Mouse (Mus musculus) midbrain, embryonic 16.5 days (tissue): ENCODE data around the gene Rhobtb1. TPM values are rescaled to one million over a fixed set of nuclear protein-coding genes. Genes with fewer than 3 reads are reported as not detected.

Experiments
- ATAC-seq: fragments of 200-750 bp; cut with Nextera tagmentation; 2 replicates; pipeline ENCODE4 v1.8.0; 2017; ENCODE audit warnings: moderate TSS enrichment
- H3K27ac ChIP-seq: fragments of 300-500 bp; sonication (generic); 2 replicates; pipeline ENCODE4 v1.5.1; 2014; ENCODE audit warnings: mild to moderate bottlenecking, low read length, mixed read lengths
- H3K27me3 ChIP-seq: fragments of 300-500 bp; sonication (generic); 2 replicates; pipeline ENCODE4 v1.6.1; 2014; ENCODE audit warnings: low read depth, low read length, mixed read lengths; ENCODE audit not compliant: control insufficient read depth, insufficient read depth
- H3K36me3 ChIP-seq: fragments of 300-500 bp; sonication (generic); 2 replicates; pipeline ENCODE4 v1.6.1; 2014; ENCODE audit warnings: mild to moderate bottlenecking, low read length, moderate library complexity, mixed read lengths; ENCODE audit not compliant: control insufficient read depth, insufficient read depth
- H3K4me1 ChIP-seq: fragments of 300-500 bp; sonication (generic); 2 replicates; pipeline ENCODE4 v1.6.1; 2014; ENCODE audit warnings: mild to moderate bottlenecking, low read length, mixed read lengths; ENCODE audit not compliant: control insufficient read depth, insufficient read depth
- H3K4me2 ChIP-seq: fragments of 300-500 bp; sonication (generic); 2 replicates; pipeline ENCODE4 v1.6.1; 2014; ENCODE audit warnings: mild to moderate bottlenecking, low read length, mixed read lengths
- H3K4me3 ChIP-seq: fragments of 300-500 bp; sonication (generic); 2 replicates; pipeline ENCODE4 v1.5.1; 2014; ENCODE audit warnings: low read depth, mild to moderate bottlenecking, low read length, moderate library complexity, mixed read lengths
- H3K9ac ChIP-seq: fragments of 300-500 bp; sonication (generic); 2 replicates; pipeline ENCODE4 v1.6.1; 2014; ENCODE audit warnings: low read depth, low read length, mixed read lengths
- H3K9me3 ChIP-seq: fragments of 300-500 bp; sonication (generic); replicated peaks from 2 replicates; pipeline ENCODE4 v1.6.1; 2014; ENCODE audit warnings: mild to moderate bottlenecking, low read length, mixed read lengths; ENCODE audit not compliant: control insufficient read depth, poor library complexity, severe bottlenecking
- WGBS: fragments of 180-500 bp; shearing (Covaris S2); extraction: QIAGEN DNeasy Blood & Tissue Kit; methylation state at CpG from one replicate; pipeline ENCODE4 v1.1.7; 2014; 5-methylcytosine and 5-hydroxymethylcytosine counted together
- polyA plus RNA-seq: library from polyadenylated mRNA; unstranded; fragments of >200 nt; fragmentation: Nextera tagmentation; extraction: Ambion mirVana; gene quantifications from 2 replicates; pipeline ENCODE4 v1.2.1, GENCODE M21; 2015

The Rhobtb1 gene
- polyA plus RNA-seq, 1 experiment from 2014 or later, result 16.9 TPM

GRCm38 (mm10) chr10:69275811-69276775 is 124.9 kb downstream of the Rhobtb1 start:
- Histone ChIP-seq H3K27ac (no peak overlapping the region), H3K9me3 (no peaks in the 10 kb centered on the region), H3K4me3 (no peak overlapping the region), H3K4me2 (no peak overlapping the region), H3K27me3 (no peaks in the 10 kb centered on the region), H3K36me3 (0 out of 2 replicates have a peak, but pooled peaks cover 2% of the 10 kb centered on the region), H3K4me1 (no peaks in the 10 kb centered on the region), H3K9ac (no peak overlapping the region)
- no peak for ATAC-seq
- 90% methylated on average over 12 of the region's 12 CpGs for WGBS

DNA sequence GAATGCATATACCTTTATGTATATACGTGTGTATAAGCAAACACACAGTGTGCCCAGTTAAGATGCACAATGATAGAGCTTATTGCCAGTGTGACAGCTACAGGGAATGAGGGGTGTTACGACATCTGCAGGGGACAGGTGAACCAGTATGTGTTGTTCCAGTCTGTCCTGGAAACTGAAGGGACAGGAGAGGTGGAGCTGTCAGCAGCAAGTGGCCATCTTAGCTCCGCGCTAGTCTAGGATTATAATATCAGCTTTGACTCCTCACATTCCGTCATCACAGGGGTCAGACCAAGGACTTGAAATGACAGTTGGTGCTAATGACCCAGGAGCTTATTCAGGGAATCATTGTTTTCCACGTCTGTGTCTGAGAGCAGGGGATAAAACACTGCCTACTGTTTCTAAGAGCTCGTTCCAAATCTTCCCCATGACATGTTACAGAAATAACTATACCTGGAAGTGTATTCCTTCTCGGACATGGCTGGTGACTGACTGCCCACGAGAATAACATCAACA is 125.7 kb downstream of the Rhobtb1 start:
- 75% methylated on average over 9 of the region's 9 CpGs for WGBS
- Histone ChIP-seq H3K4me3 (no peak overlapping the region), H3K36me3 (no peaks in the 10 kb centered on the region), H3K27ac (no peak overlapping the region), H3K4me2 (no peak overlapping the region), H3K9me3 (no peaks in the 10 kb centered on the region), H3K27me3 (no peaks in the 10 kb centered on the region), H3K4me1 (no peaks in the 10 kb centered on the region), H3K9ac (no peak overlapping the region)
- ATAC-seq, result no peak

DNA sequence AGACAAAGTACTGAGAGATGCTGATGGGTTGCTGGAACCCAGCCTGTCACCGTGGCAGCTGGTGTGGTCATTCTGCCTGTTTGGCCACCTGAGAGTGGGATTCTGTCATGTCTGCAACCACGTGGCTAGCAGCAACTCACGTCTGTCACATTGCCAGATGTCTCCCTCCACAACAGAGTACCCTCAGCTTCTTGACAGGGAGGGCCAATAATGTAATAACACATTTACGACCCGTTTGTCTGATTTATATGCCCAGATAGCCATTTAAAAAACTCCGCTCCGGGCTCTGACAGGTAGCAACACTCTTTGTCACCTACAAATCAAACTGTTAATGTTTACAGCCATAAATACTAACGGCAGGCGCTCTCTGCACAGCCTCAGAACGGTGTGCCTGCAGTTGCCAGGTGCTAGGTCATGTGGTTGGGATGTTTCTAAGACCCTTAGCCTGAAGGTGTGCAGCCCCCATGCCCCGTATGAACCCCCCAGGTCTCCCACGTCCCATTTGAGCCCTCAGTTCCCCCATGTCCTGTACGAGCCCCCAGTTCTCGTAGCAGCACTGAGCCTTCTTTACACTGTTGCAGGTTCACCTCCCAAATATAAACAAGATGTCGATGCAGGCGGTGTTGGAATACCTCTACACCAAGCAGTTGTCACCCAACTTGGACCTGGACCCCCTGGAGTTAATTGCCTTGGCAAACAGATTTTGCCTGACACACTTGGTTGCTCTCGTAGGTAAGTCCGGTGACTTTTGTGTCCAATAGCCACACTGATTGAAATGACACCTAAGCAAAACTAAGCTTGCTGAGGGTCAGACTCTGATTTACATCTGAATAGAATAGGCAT is 127.8 kb downstream of the Rhobtb1 start:
- 86% methylated on average over 18 of the region's 18 CpGs for WGBS
- Histone ChIP-seq H3K36me3 (no peaks in the 10 kb centered on the region), H3K4me1 (no peaks in the 10 kb centered on the region), H3K27me3 (no peaks in the 10 kb centered on the region), H3K4me3 (no peak overlapping the region), H3K9me3 (no peaks in the 10 kb centered on the region), H3K27ac (no peak overlapping the region), H3K9ac (no peak overlapping the region), H3K4me2 (no peak overlapping the region)
- no peak for ATAC-seq

GRCm38 (mm10) chr10:69279607-69279978 is 128.4 kb downstream of the Rhobtb1 start:
- no peak overlapping the region for H3K27ac ChIP-seq

DNA sequence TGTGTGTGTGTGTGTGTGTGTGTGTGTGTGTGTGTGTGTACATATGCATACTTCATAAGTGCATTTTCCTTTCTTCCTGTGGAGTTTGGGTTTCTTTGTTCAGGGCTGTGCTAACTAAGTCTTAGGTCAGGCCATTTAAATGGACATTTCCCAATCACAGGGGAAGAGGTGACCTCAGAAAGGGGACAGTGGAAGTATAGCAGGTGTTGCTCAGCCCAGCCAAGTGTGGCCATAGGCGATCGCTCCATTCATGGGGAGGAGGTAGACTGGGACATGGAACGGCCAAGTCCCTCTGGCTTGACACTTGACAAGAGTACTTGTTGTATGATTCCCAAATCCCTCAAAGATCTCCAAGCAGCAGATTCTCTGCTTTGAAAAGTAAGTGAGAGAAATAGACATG is 135.7 kb downstream of the Rhobtb1 start:
- Histone ChIP-seq H3K9ac (no peak overlapping the region), H3K4me2 (no peak overlapping the region), H3K27ac (no peak overlapping the region), H3K9me3 (no peaks in the 10 kb centered on the region), H3K4me1 (no peaks in the 10 kb centered on the region), H3K4me3 (no peak overlapping the region), H3K36me3 (peaks cover 17% of the 10 kb centered on the region), H3K27me3 (no peaks in the 10 kb centered on the region)
- WGBS, result 98% methylated on average over 3 of the region's 3 CpGs
- no peak for ATAC-seq

More at GRCm38 (mm10) chr10:69279607-69279978, 128.4 kb downstream of the Rhobtb1 start:
- ATAC-seq, result no peak
- Histone ChIP-seq H3K9ac (no peak overlapping the region), H3K4me3 (no peak overlapping the region), H3K27me3 (no peaks in the 10 kb centered on the region), H3K4me1 (no peaks in the 10 kb centered on the region), H3K36me3 (no peaks in the 10 kb centered on the region), H3K9me3 (no peaks in the 10 kb centered on the region), H3K4me2 (no peak overlapping the region)
- 48% methylated on average over 7 of the region's 7 CpGs for WGBS

- 94% methylated on average over 4 of the region's 4 CpGs for WGBS
- H3K9ac ChIP-seq, result no peak overlapping the region
- H3K4me3 ChIP-seq, result no peak overlapping the region
- H3K36me3 ChIP-seq, result peaks cover 17% of the 10 kb centered on the region
- no peaks in the 10 kb centered on the region for H3K27me3 ChIP-seq
- ATAC-seq, result no peak
- H3K27ac ChIP-seq, result no peak overlapping the region
- no peak overlapping the region for H3K4me2 ChIP-seq
- no peaks in the 10 kb centered on the region for H3K4me1 ChIP-seq
- no peaks in the 10 kb centered on the region for H3K9me3 ChIP-seq
Measured at GRCm38 (mm10) chr10:69288086-69288485, 136.9 kb downstream of the Rhobtb1 start.

- Histone ChIP-seq H3K4me2 (no peak overlapping the region), H3K9ac (no peak overlapping the region), H3K4me1 (no peaks in the 10 kb centered on the region), H3K9me3 (no peaks in the 10 kb centered on the region), H3K27ac (no peak overlapping the region), H3K27me3 (no peaks in the 10 kb centered on the region), H3K4me3 (no peak overlapping the region), H3K36me3 (peaks cover 17% of the 10 kb centered on the region)
- 96% methylated on average over 6 of the region's 6 CpGs for WGBS
- no peak for ATAC-seq
Measured at GRCm38 (mm10) chr10:69288720-69289119, 137.5 kb downstream of the Rhobtb1 start.

- no peak overlapping the region for H3K4me3 ChIP-seq
- no peaks in the 10 kb centered on the region for H3K9me3 ChIP-seq
- H3K9ac ChIP-seq, result no peak overlapping the region
- ATAC-seq, result no peak
- H3K36me3 ChIP-seq, result peaks cover 11% of the 10 kb centered on the region
- no peaks in the 10 kb centered on the region for H3K4me1 ChIP-seq
- 92% methylated on average over 8 of the region's 8 CpGs for WGBS
- H3K27ac ChIP-seq, result no peak overlapping the region
- H3K4me2 ChIP-seq, result no peak overlapping the region
- H3K27me3 ChIP-seq, result no peaks in the 10 kb centered on the region
Measured at GRCm38 (mm10) chr10:69290736-69291135, 139.5 kb downstream of the Rhobtb1 start.
